Mouse (Mus musculus): ENCODE results near the gene Zfp346. TPM values are rescaled to one million over a fixed set of nuclear protein-coding genes. Genes with fewer than 3 reads are reported as not detected.

Zfp346 gene
- total and polyA plus RNA-seq, 3 experiments: 19.5 to 28.8 TPM; not detected in 1

GRCm38 (mm10) chr13:55168958-55169369 is 63.9 kb downstream of the Zfp346 start:
- Histone ChIP-seq H3K36me3 (ENCODE audit: control insufficient read depth in 1 of 2, insufficient read depth in 2 of 2, low read length in 2 of 2) (no peaks in the 10 kb centered on the region), H3K9me3 (replicated peaks; ENCODE audit: insufficient read depth, low read length) (no peaks in the 10 kb centered on the region), H3K79me2 (ENCODE audit: control insufficient read depth, insufficient read depth, low read length, poor library complexity) (no peaks in the 10 kb centered on the region), H3K9ac (ENCODE audit: control insufficient read depth, low read depth, low read length, poor library complexity, severe bottlenecking) (no peak overlapping the region), H3K27ac (ENCODE audit: control insufficient read depth, low read depth, low read length) (no peak overlapping the region), H3K4me1 (ENCODE audit: control insufficient read depth in 1 of 2, insufficient read depth in 2 of 2, low read length in 2 of 2) (no peaks in the 10 kb centered on the region), H3K27me3 (ENCODE audit: control insufficient read depth in 1 of 2, insufficient read depth in 2 of 2, low read length in 2 of 2) (no peaks in the 10 kb centered on the region), H3K4me3 (ENCODE audit: control insufficient read depth in 1 of 2, insufficient read depth in 1 of 2, low read depth in 2 of 2, low read length in 2 of 2) (no peak overlapping the region)
- no peak for DNase-seq (ENCODE audit: low read depth, low spot score)
- TF ChIP-seq MXI1 (IDR thresholded peaks at IDR 0.05; ENCODE audit: low read depth, low read length): no peak
- TF ChIP-seq SMC3 (IDR thresholded peaks at IDR 0.05; ENCODE audit: low read depth, low read length): no peak
- TF ChIP-seq E2F4 (IDR thresholded peaks at IDR 0.05; ENCODE audit: borderline replicate concordance, low read depth, low read length): no peak
- TF ChIP-seq POLR2AphosphoS5 (IDR thresholded peaks at IDR 0.05; ENCODE audit: borderline replicate concordance, low read depth, low read length): no peak
- no peak for TF ChIP-seq GATA1 (IDR thresholded peaks at IDR 0.05; ENCODE audit: low read depth, low read length)
- no peak for TF ChIP-seq KAT2A (conservative IDR thresholded peaks at IDR 0.05; ENCODE audit: low read depth, low read length)
- TF ChIP-seq CHD1 (IDR thresholded peaks at IDR 0.05; ENCODE audit: low read depth, low read length): no peak
- no peak for TF ChIP-seq ZMIZ1 (IDR thresholded peaks at IDR 0.05; ENCODE audit: low read depth, low read length)
- no peak for TF ChIP-seq RAD21 (IDR thresholded peaks at IDR 0.05; ENCODE audit: low read depth, low read length)
- no peak for TF ChIP-seq MYB (IDR thresholded peaks at IDR 0.05; ENCODE audit: low read depth, low read length)
- no peak for TF ChIP-seq MAX (IDR thresholded peaks at IDR 0.05; ENCODE audit: low read length)
- no peak for TF ChIP-seq POLR2A (IDR thresholded peaks at IDR 0.05; ENCODE audit: control insufficient read depth in 1 of 2, insufficient read depth in 1 of 2, low read depth in 1 of 2, low read length in 2 of 2, poor library complexity in 1 of 2)
- no peak for TF ChIP-seq ELF1 (IDR thresholded peaks at IDR 0.05; ENCODE audit: low read depth, low read length)
- no peak for TF ChIP-seq CHD2 (IDR thresholded peaks at IDR 0.05; ENCODE audit: low read length)
- TF ChIP-seq TAL1 (IDR thresholded peaks at IDR 0.05; ENCODE audit: low read length): no peak
- TF ChIP-seq GABPA (IDR thresholded peaks at IDR 0.05; ENCODE audit: low read depth, low read length): no peak
- TF ChIP-seq MEF2A (IDR thresholded peaks at IDR 0.05; ENCODE audit: extremely low read depth, insufficient replicate concordance, low read depth, low read length, poor library complexity, severe bottlenecking): no peak
- no peak for TF ChIP-seq EP300 (IDR thresholded peaks at IDR 0.05; ENCODE audit: low read depth in 1 of 2, low read length in 2 of 2)
- no peak for TF ChIP-seq UBTF (IDR thresholded peaks at IDR 0.05; ENCODE audit: borderline replicate concordance, insufficient read depth, low read depth, low read length)

GRCm38 (mm10) chr13:55171517-55172335 is 66.6 kb downstream of the Zfp346 start:
- peak overlapping the region; percentile 31; the same call in 1 of the 2 replicates for H3K9ac ChIP-seq (ENCODE audit: control insufficient read depth, low read depth, low read length, poor library complexity, severe bottlenecking)

More at GRCm38 (mm10) chr13:55171517-55172335, 66.6 kb downstream of the Zfp346 start:
- Histone ChIP-seq H3K36me3 (ENCODE audit: control insufficient read depth in 1 of 2, insufficient read depth in 2 of 2, low read length in 2 of 2) (no peaks in the 10 kb centered on the region), H3K9me3 (replicated peaks; ENCODE audit: insufficient read depth, low read length) (no peaks in the 10 kb centered on the region), H3K79me2 (ENCODE audit: control insufficient read depth, insufficient read depth, low read length, poor library complexity) (no peaks in the 10 kb centered on the region), H3K4me3 (ENCODE audit: control insufficient read depth in 1 of 2, insufficient read depth in 1 of 2, low read depth in 2 of 2, low read length in 2 of 2) (peak overlapping the region; percentile 25 to 35; a peak in 3 of 4 replicates), H3K27me3 (ENCODE audit: control insufficient read depth in 1 of 2, insufficient read depth in 2 of 2, low read length in 2 of 2) (no peaks in the 10 kb centered on the region), H3K27ac (ENCODE audit: control insufficient read depth, low read depth, low read length) (no peak overlapping the region), H3K4me1 (ENCODE audit: control insufficient read depth in 1 of 2, insufficient read depth in 2 of 2, low read length in 2 of 2) (no peaks in the 10 kb centered on the region)
- peak; percentile 44 for DNase-seq (ENCODE audit: low read depth, low spot score)
- TF ChIP-seq MAX (IDR thresholded peaks at IDR 0.05; ENCODE audit: low read length) (no peak), RAD21 (IDR thresholded peaks at IDR 0.05; ENCODE audit: low read depth, low read length) (no peak), JUND (IDR thresholded peaks at IDR 0.05; ENCODE audit: low read depth, low read length) (no peak)
